Mouse (Mus musculus): ENCODE measurements around the gene C2. TPM values are rescaled to one million over a fixed set of nuclear protein-coding genes. Genes with fewer than 3 reads are reported as not detected.
A peak's percentile ranks its signal among the peaks of the same experiment; 100 is the strongest.

The C2 gene
- polyA plus RNA-seq, 1 experiment = 62.9 TPM

DNA sequence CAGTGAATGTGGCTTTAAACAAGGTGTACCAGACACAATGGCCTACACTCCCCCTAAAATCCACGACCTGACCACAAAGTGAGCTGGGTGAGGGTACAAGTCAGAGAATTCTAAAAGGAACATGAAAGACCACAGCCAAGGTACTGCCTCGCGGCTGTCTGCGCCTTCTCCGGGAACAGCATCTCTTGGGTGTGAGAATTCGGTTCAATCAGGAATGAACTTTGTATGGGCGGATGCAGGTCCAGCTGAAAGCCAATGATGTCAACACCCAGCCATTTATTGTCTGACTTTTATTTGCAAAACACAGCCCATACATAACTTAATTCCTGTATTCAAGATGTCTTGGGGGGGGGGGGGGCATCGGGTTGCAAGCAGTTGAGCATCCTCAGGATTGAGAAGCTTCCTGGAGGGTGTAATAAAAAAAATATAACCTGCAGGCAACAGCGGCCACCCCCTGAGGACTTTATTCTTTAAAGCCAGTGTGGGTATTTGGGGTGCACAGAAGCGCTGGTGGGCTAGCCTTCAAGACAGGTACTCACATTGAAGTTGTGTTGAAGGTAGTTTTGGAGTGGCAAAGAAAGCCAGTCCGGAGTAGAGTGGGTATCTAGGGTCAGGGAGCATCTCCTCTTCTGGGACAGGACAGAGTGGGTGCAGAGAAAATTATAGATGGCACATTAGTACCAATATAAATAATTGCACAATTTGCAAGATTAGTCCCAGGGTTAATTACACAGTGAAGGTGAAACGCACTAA lies 4.8 kb downstream of the C2 start:
- no peaks in the 10 kb centered on the region for H3K27me3 ChIP-seq (replicated peaks; ENCODE audit: control insufficient read depth, insufficient read depth, low read length)
- no peak for DNase-seq
- no peak overlapping the region for H3K4me3 ChIP-seq (ENCODE audit: insufficient read depth, low read depth, low read length)
- no peak for TF ChIP-seq POLR2A (IDR thresholded peaks at IDR 0.05; ENCODE audit: low read depth, low read length)
- no peak for TF ChIP-seq CTCF (conservative IDR thresholded peaks at IDR 0.05; ENCODE audit: insufficient read depth, insufficient read length, low read depth, low read length)
- WGBS = 77% methylated on average over 12 of the region's 12 CpGs
- no peaks in the 10 kb centered on the region for H3K36me3 ChIP-seq (ENCODE audit: control insufficient read depth, insufficient read depth, low read length)
- H3K27ac ChIP-seq (ENCODE audit: insufficient read depth, low read depth, low read length) = peak overlapping the region; percentile 44; the same call in 1 of the 2 replicates
- no peaks in the 10 kb centered on the region; the same call in 1 of the 2 replicates for H3K4me1 ChIP-seq (ENCODE audit: control insufficient read depth, insufficient read depth, low read length)

DNA sequence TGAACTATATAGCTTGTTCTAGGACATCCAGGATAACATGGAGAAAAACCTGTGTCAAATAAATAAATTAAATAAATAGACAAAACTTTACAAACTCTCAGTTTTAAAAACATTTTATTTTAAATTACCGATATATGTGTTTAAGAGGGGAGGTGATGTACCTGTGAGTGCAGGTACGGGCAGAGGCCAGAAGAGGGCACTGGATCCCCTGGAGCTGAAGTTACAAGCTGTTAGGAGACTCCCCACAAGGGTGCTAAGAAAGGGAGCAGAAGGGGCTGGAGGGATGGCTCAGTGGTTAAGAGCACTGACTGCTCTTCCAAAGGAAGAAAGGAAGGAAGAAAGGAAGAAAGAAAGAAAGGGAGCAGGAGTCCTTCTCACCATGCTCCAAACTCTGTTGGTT lies 6.7 kb downstream of the C2 start:
- Histone ChIP-seq H3K27me3 (replicated peaks; ENCODE audit: control insufficient read depth, insufficient read depth, low read length) (no peaks in the 10 kb centered on the region), H3K4me3 (ENCODE audit: insufficient read depth, low read depth, low read length) (no peak overlapping the region), H3K36me3 (ENCODE audit: control insufficient read depth, insufficient read depth, low read length) (no peaks in the 10 kb centered on the region), H3K4me1 (ENCODE audit: control insufficient read depth, insufficient read depth, low read length) (no peaks in the 10 kb centered on the region; the same call in 1 of the 2 replicates), H3K27ac (ENCODE audit: insufficient read depth, low read depth, low read length) (no peak overlapping the region)
- no peak for DNase-seq
- 94% methylated on average over 2 of the region's 2 CpGs for WGBS
- peak; percentile 41 for TF ChIP-seq CTCF (conservative IDR thresholded peaks at IDR 0.05; ENCODE audit: insufficient read depth, insufficient read length, low read depth, low read length)
- TF ChIP-seq POLR2A (IDR thresholded peaks at IDR 0.05; ENCODE audit: low read depth, low read length) = no peak

DNA sequence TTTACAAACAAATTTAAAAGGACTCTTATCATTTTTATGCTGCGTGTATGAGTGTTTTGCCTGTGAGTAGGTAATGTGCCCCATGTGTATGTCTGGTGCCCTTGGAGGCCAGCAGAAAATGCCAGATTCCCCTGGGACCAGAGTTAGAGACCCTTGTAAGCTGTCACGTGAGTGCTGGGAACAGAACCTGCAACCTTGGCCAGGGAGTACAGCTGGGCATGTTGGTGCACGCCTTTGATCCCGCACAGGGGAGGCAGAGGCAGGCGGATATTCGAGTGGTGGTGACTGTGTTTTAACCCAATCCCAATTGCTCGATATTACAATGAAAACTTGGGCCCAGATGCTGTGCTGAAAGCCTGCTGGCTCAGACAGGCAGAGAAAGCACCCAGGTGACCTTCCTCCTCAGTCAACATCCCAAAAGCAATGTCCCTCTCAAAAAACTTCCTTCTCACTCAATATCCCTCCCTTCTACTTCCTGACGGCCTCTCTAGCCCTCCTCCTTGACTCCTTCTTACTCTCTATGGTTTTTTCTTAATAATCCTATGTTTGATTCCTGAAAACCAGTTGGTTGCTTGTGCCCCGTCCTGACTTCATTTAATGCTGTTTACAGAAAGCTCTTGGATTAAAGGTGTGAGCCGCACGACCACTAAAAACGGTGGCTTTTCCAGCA lies 7.9 kb downstream of the C2 start:
- no peaks in the 10 kb centered on the region for H3K36me3 ChIP-seq (ENCODE audit: control insufficient read depth, insufficient read depth, low read length)
- 85% methylated on average over 12 of the region's 12 CpGs for WGBS
- no peak overlapping the region for H3K4me3 ChIP-seq (ENCODE audit: insufficient read depth, low read depth, low read length)
- TF ChIP-seq CTCF (conservative IDR thresholded peaks at IDR 0.05; ENCODE audit: insufficient read depth, insufficient read length, low read depth, low read length) = no peak
- TF ChIP-seq POLR2A (IDR thresholded peaks at IDR 0.05; ENCODE audit: low read depth, low read length) = no peak
- H3K27ac ChIP-seq (ENCODE audit: insufficient read depth, low read depth, low read length) = no peak overlapping the region
- no peak for DNase-seq
- H3K4me1 ChIP-seq (ENCODE audit: control insufficient read depth, insufficient read depth, low read length) = no peaks in the 10 kb centered on the region; the same call in 1 of the 2 replicates
- H3K27me3 ChIP-seq (replicated peaks; ENCODE audit: control insufficient read depth, insufficient read depth, low read length) = no peaks in the 10 kb centered on the region

DNA sequence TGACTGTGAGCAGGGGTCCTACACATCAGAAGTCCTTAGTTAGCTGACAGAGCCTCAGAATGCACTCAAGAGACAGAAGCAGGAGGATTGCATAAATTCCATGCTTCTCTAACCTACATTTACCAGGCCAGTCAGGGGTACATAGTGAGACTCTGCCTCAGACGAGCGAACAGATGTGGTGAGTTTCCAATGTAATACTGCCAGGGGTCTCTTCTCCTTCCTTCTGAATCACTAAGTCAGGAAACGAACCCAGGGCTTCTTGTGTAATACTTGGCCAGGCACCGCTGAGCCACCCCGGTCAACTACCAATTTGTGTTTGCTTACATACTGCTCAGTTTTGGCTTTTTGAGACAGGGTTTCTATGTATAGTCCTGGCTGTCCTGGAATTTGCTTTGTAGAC lies 10.1 kb downstream of the C2 start:
- H3K27me3 ChIP-seq (replicated peaks; ENCODE audit: control insufficient read depth, insufficient read depth, low read length) = no peaks in the 10 kb centered on the region
- 0 out of 2 replicates have a peak overlapping the region, but pooled peaks have one; percentile 14 for H3K27ac ChIP-seq (ENCODE audit: insufficient read depth, low read depth, low read length)
- H3K36me3 ChIP-seq (ENCODE audit: control insufficient read depth, insufficient read depth, low read length) = no peaks in the 10 kb centered on the region
- H3K4me1 ChIP-seq (ENCODE audit: control insufficient read depth, insufficient read depth, low read length) = no peaks in the 10 kb centered on the region
- WGBS = 88% methylated on average over 5 of the region's 5 CpGs
- no peak overlapping the region for H3K4me3 ChIP-seq (ENCODE audit: insufficient read depth, low read depth, low read length)
- DNase-seq = no peak
- TF ChIP-seq POLR2A (IDR thresholded peaks at IDR 0.05; ENCODE audit: low read depth, low read length) = no peak
- TF ChIP-seq CTCF (conservative IDR thresholded peaks at IDR 0.05; ENCODE audit: insufficient read depth, insufficient read length, low read depth, low read length) = no peak

DNA sequence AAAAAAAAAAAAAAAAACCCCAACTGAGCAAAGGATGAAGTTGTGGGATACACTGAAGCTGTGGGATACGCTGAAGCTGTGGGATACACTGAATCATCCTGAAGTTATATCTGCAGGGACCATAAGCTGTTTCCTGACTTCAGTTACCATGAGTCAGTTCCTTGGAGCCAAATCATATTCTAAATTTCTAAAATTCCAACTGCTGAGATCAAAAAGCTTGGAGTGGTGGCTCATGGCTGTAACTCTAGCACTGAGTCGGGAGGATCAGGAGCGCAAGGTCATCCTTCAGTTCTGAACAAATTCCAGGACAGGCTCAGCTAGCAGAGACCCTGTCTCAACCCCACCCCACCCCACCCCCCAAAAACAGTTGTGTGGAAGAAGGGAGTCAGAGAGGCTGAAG lies 12.4 kb downstream of the C2 start:
- Histone ChIP-seq H3K4me1 (ENCODE audit: control insufficient read depth, insufficient read depth, low read length) (no peaks in the 10 kb centered on the region), H3K27ac (ENCODE audit: insufficient read depth, low read depth, low read length) (no peak overlapping the region), H3K4me3 (ENCODE audit: insufficient read depth, low read depth, low read length) (no peak overlapping the region), H3K36me3 (ENCODE audit: control insufficient read depth, insufficient read depth, low read length) (no peaks in the 10 kb centered on the region), H3K27me3 (replicated peaks; ENCODE audit: control insufficient read depth, insufficient read depth, low read length) (no peaks in the 10 kb centered on the region)
- no peak for TF ChIP-seq CTCF (conservative IDR thresholded peaks at IDR 0.05; ENCODE audit: insufficient read depth, insufficient read length, low read depth, low read length)
- no peak for TF ChIP-seq POLR2A (IDR thresholded peaks at IDR 0.05; ENCODE audit: low read depth, low read length)
- no peak for DNase-seq
- 78% methylated on average over 3 of the region's 3 CpGs for WGBS

DNA sequence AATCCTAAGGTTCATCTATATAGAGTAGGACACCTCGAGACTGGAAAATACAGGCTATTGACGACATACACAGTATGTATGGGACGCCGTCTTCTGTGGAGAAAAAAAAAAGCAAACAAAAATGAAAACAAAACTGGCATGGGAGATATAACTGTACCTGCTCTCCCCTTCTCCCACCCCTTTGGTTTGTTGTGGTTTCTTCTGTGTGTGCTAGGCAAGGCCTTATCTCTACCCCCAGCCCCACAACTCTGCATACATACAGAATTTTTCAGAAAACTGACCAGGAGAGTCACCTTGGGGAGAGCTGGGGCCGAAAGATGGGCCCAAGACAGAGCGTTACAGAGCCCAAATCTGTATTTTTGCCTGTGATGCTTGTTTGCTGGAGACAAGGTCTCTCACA lies 13.4 kb downstream of the C2 start:
- no peaks in the 10 kb centered on the region for H3K27me3 ChIP-seq (replicated peaks; ENCODE audit: control insufficient read depth, insufficient read depth, low read length)
- no peak overlapping the region for H3K27ac ChIP-seq (ENCODE audit: insufficient read depth, low read depth, low read length)
- no peaks in the 10 kb centered on the region for H3K36me3 ChIP-seq (ENCODE audit: control insufficient read depth, insufficient read depth, low read length)
- no peak overlapping the region for H3K4me3 ChIP-seq (ENCODE audit: insufficient read depth, low read depth, low read length)
- TF ChIP-seq POLR2A (IDR thresholded peaks at IDR 0.05; ENCODE audit: low read depth, low read length) (no peak), CTCF (conservative IDR thresholded peaks at IDR 0.05; ENCODE audit: insufficient read depth, insufficient read length, low read depth, low read length) (no peak)
- no peak for DNase-seq
- no peaks in the 10 kb centered on the region for H3K4me1 ChIP-seq (ENCODE audit: control insufficient read depth, insufficient read depth, low read length)
- 94% methylated on average over 6 of the region's 6 CpGs for WGBS

DNA sequence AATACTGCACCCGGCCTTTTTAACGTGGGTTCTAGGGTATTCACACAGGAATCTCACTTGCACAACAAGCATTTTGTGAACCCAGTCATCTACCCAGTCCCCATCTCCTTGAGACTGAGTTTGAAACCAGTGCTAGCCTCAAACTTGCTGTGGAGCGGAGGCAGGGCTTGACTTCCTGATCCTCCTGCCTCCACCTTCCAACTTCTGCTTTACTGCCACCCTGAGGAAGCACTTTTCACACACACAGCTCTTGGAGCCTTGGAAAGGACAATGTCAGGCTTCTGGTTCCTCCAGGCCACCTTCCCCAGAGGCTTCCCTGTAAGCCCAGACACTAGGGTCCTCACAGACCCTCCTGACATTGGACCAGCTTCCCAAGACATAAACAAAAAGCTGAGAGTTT lies 14.7 kb downstream of the C2 start:
- Histone ChIP-seq H3K36me3 (ENCODE audit: control insufficient read depth, insufficient read depth, low read length) (no peaks in the 10 kb centered on the region), H3K27me3 (replicated peaks; ENCODE audit: control insufficient read depth, insufficient read depth, low read length) (no peaks in the 10 kb centered on the region), H3K4me1 (ENCODE audit: control insufficient read depth, insufficient read depth, low read length) (no peaks in the 10 kb centered on the region), H3K4me3 (ENCODE audit: insufficient read depth, low read depth, low read length) (no peak overlapping the region), H3K27ac (ENCODE audit: insufficient read depth, low read depth, low read length) (no peak overlapping the region)
- 61% methylated on average over 3 of the region's 3 CpGs for WGBS
- DNase-seq = no peak
- TF ChIP-seq CTCF (conservative IDR thresholded peaks at IDR 0.05; ENCODE audit: insufficient read depth, insufficient read length, low read depth, low read length) (peak; percentile 41), POLR2A (IDR thresholded peaks at IDR 0.05; ENCODE audit: low read depth, low read length) (no peak)
